Mouse (Mus musculus): ENCODE results near the gene Brms1.
"Not testable (repeated sequence)": the region's sequence is repeated elsewhere in the genome, so short reads cannot be mapped to it uniquely, and the experiment has no call there.

Gene Brms1

DNA sequence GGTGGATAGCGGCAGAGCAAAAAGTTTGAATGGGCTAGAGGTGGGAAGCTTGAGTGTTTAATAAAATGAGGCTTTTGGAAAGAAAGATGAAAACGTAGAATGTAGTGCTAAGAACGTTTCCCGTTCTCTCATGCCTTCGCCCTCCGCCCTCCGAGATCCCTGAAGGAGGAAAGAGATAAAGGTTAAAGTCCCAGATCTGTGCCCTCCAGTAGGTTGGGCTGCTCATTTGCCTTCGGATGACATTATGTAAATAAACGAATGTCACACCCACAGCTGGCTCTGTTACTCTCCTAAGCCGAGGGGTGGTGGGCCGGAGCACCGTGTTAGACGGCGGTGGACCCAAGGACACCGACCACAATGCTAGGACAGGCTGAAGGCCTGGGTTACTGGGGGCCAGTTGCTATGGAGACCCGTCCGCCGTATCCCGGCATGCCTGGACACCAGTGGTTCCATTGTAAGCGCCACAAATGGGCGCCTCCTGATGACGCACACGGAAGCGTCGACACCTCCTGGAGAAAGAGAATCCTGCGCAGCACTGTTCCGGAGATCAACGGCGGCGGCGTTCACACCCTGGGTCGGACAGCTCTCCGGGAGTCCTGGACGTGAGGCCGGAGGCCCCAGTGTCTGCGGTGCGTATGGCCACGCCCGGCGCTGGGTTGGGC is at the start of gene Brms1:
TSS of gene Brms1 (plus strand) at position 493 of the 662 bp plus-strand sequence.
- peak; percentile 76 to 82 for DNase-seq

GRCm38 (mm10) chr19:4992371-4992770 is 48.8 kb upstream of the Brms1 start:
- DNase-seq = no peak

DNA sequence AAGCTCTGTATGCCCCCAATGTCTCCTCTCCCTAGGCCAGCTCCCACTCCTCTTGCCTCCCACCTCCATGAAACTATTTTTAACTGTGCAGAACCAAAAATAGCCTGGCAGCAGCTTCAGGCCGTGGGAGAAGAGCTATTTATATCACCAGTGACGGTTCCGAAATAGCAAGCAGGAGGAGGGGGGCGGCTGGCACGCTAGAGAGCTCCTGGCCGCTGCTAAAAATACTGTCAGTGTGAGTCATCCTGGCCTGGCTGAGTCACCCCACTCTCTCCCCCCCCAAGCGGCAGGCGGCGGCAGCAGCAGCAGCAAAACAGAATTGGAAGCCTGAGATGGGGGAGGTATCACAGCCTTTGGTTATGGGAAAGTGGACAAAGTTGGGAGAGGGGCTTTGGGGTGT is 48.2 kb upstream of the Brms1 start:
- no peak for DNase-seq

DNA sequence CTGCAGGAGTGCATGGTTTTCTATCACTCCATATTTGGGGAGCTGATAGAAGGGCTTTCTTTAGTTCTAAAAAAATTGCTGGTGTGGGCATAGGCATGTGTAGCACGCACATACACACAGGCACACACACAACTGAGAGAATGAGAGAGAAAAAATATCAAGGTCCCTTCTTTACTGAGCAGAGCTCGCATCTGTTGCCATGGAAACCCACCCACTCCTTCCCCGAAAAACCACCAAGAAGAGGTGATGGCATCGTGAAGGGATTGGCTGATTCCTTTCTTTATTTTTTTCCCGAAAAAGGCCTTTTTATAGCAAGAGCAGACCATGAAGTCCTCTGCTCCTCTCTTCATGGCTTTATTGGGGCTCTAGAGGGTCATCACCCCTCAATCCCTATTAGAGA is 47.1 kb upstream of the Brms1 start:
- no peak for DNase-seq

GRCm38 (mm10) chr19:4999445-5000140 is 41.6 kb upstream of the Brms1 start:
- DNase-seq = no peak

DNA sequence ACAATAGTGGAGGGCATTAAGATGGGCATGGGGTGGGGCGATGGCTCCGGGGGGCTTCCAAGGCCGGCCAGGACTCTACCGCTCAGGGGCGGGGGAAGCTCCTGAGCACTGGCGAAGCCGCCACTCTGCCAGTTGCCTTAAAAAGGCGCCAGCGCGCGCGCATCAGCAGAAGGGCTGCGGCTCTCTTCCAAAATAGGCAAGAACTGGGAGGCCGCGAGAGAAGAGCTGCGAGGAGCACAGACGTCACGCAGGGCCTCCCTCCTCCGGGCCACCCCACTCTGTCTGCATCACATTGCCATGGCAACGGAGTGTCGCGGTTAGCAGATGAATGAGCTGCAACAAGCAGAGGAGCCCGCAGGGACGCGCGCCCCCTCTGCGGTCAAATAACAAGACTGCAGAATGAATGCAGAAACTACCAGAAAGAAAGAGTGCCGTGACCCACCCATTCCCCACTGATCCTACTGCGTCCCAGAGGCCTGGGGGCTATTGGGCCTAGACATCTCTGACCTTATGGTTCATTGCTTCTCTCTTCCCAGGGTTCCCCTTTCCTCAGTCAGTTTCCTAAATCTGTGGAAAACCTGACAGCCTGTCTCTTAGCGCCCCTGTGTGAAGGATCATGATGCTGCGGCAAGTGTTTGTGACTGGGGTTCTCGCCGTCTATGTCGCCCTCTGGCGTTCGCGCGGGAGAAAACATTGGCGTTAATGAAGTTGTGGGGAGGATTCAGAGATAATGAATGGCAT is 39.3 kb upstream of the Brms1 start:
- peak; percentile 46 to 67 for DNase-seq

DNA sequence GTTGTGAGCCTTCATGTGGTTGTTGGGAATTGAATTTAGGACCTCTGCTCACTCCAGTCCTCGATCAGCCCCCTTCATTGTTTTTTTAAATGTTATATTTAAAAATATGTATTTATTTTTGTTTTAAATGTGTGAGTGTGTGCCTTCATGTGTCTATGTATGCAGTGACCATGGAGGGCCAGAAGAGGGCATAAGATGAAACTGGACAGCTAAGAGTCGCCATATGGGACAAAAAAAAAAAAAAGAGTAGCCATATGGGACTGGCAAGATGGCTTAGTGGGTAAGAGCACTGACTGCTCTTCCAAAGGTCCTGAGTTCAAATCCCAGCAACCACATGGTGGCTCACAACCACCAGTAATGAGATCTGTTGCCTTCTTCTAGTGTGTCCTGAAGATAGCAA is 37.5 kb upstream of the Brms1 start:
- DNase-seq = not testable (repeated sequence)

DNA sequence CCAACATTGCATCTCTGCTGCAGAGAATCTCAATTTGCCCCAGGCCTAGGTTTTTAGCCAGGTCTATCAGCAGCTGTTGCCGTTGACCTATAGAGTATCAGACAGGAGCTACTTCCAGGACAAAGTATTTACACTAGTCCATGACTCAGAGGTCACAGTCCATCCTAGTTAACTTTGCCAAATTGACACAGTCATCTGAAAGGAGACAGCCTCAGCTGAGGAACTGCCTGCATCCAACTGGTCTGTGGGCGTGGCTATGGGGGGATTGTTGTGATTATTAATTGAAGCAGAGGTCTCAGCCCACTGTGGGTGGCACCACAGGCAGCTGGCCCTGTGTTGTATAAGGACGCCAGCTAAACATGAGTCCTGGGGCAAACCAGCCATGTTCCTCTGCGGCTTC is 36.2 kb upstream of the Brms1 start:
- no peak for DNase-seq

DNA sequence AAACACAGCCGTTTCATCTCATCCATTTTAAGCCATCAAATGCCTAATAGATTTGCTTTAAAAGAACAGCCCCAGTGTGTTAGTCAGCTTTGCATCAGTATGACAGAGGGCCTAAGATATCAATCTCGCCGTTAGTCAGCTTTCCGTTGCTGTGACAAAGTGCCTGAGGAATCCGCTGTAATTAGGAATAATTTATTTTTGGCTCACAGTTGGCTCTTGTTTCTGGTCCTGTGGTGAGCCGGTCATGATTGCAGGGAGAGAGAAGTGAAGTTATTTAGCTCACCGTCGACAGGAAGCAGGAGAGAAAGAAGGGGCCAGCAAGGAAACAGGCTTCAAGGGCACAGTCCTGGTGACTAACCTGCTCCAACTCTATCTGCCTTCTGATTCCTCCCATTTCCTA is 28.0 kb upstream of the Brms1 start:
- no peak for DNase-seq

DNA sequence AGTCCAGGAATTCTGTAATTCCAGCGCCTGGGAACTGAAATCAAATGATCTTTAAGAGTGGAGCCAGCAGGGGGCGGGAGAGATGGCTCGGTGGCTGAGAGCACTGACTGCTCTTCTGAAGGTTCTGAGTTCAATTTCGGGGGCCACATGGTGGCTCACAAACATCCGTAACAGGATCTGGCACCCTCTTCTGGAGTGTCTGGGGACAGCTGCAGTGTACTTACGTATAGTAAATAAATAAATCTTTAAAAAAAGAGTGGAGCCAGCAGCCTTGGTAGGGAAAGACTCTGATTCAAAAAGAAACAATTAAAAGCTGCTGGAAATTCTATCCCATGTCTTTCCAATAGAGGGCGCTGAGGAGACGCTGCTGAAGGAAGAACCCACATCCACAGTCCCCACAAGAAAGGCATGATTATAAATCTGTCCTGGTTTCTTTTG is 26.2 kb upstream of the Brms1 start:
- peak in 1 of 2 experiments; percentile 26 for DNase-seq

GRCm38 (mm10) chr19:5016221-5016742 is 24.9 kb upstream of the Brms1 start:
- DNase-seq = no peak

DNA sequence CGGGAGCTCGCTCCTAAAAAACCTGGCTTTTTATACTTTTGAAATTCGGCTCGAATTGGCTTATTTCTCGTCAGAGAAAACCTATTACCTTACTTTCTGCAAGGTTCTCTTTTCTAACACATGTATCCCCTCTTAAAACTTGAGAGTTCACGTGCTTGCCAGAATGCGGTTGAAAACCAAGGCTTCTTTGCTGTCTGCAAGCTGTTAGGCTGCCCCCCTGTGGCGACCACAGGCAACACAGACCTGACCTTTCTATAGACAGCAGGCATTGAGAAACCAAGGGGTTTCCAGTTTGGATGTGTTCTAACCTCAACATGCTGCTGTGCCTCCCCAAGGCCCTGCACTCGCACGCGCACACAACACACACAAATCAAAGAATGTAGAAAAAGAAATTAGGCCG is 24.4 kb upstream of the Brms1 start:
- peak; percentile 44 to 74 for DNase-seq

GRCm38 (mm10) chr19:5017611-5018010 is 23.5 kb upstream of the Brms1 start:
- DNase-seq = no peak

DNA sequence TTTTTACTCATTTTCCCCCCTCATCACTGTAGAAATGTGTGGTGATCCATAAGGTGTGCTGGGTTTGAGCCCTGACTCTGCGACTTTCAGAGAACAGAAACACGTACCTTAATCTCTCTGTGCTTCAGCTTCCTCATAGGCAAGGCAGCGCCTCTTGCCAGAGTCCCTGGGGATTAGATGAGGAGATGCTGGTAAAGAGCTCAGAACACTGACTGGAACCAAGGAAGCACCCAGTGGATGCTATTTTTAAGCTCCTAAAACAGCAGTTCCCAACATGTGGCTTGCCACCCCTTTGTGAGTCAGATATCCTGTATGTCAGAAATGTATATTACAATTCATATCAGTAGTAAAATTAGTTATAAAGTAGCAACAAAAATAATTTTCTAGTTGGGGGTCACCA is 23.0 kb upstream of the Brms1 start:
- no peak for DNase-seq

GRCm38 (mm10) chr19:5021416-5021815 is 19.7 kb upstream of the Brms1 start:
- DNase-seq = no peak

DNA sequence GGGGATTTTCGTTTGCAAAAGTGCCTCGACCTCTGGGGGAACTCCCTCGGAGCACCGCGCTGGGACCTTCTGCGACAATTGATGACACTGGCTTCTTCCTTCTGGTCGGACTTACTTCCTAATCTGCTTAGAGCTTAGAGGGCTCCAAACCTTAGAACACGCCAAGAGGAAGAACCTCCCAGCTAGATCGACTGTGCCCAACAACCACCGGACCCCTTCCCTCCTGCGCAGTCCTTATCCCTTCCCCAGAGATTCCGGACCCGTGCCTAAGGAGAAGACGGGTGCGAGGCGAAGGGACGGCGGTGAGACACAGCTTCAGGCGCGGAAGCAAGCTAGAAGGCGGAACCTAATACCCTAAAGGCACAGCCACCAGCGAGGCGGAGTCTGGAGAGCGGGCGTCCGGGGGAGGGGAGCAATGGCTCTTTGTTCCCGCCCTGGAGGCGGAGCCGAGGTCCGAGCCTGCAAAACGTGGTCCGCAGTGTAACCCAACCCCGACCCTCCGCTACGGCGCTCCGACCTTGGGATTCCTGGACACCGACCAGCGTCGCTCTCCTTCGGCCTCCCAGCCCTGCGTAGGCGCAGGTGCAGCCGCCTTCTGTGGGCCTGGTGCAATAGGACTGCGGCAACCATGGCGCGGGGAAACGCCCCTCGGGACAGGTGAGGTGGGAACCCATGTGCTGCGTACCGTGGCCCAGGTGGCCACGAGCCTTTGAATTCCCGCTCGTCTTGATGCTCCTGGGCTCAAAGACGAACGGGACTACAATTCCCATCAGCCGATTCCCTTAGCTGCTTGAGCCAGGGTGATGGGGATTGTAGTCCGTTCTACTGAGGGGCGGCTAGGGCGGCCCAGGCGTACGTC is 17.3 kb upstream of the Brms1 start, which contains the start of gene Slc29a2:
TSS of gene Slc29a2 (plus strand) at position 240 of the 859 bp plus-strand sequence.
- peak; percentile 87 to 92 for DNase-seq

GRCm38 (mm10) chr19:5026111-5026510 is 15.0 kb upstream of the Brms1 start:
- no peak for DNase-seq

GRCm38 (mm10) chr19:5032686-5033085 is 8.5 kb upstream of the Brms1 start:
- no peak for DNase-seq

GRCm38 (mm10) chr19:5036577-5036976 is 4.6 kb upstream of the Brms1 start:
- DNase-seq = no peak

- peak; percentile 25 to 39 for DNase-seq
These were observed 3.2 kb upstream of the Brms1 start for GRCm38 (mm10) chr19:5037678-5038571.

DNA sequence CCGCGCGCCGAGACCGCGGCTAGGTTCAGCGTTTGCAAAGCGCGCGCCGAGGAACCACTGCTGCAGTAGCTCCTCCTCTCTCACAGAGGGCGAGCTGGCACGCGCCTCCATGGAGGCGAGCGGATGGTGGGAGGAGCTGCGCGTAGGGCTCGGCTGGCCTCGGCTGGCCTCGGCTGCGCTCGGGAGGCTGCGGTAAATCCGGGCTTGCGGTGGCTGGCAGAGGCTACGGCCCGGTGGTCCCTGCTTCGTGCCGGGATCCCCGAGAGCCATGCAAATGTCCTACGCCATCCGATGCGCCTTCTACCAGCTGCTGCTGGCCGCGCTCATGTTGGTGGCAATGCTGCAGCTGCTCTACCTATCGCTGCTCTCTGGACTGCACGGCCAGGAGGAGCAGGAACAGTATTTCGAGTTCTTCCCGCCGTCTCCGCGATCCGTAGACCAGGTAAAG is 2.4 kb upstream of the Brms1 start, which contains the start of the genes B4gat1 and AC124502.3:
TSS of gene B4gat1 (plus strand) at position 118 of the 448 bp plus-strand sequence.
TSS of gene AC124502.3 (plus strand) at position 183 of the 448 bp plus-strand sequence.
- peak; percentile 78 to 82 for DNase-seq
